Mouse (Mus musculus) ZHBTc4 (cell line): ENCODE results near the gene Arglu1.

Experiments used
- DNase-seq: peaks from one replicate; pipeline ENCODE4 v3.0.0-alpha.2; 2011; ENCODE audit warnings: low read depth, low spot score

Gene Arglu1

DNA sequence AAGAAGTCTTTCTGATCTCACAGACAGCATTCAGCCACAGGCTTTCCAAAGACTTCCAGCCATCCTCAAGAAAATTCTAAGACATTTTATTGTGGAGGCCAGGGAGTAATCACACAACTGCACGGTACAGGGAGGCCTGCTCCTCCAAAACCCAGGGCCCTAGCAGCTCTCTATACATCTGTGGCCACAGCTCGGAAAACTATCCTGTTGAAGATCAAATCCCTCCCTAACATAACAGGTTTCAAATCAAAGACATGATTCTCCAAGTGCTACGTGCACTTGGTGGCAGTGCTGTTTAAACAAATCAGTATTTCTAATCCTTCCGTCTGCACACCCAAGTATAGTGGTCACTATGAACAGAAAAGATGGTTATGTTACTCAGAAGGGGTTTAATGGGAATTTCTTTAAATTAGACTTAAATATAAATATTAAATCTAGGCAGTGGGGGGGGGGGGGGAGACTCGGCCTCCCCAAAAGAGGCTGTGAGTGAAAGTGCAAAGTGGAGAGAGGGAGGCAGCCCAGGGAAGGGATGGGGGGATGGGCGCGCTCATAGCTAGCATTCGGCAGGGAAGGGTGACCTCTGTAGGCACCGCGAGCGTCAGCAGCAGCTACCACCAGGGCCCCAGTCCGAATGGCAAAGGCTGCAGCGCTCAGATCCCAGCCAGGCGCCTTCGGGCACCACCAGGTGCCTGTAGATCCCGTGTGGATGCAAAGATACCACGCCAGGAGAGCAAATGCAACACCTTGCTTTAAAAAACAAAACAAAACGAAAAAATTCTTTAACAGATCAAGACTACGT lies 31.7 kb downstream of the Arglu1 start:
- DNase-seq = peak; percentile 77

DNA sequence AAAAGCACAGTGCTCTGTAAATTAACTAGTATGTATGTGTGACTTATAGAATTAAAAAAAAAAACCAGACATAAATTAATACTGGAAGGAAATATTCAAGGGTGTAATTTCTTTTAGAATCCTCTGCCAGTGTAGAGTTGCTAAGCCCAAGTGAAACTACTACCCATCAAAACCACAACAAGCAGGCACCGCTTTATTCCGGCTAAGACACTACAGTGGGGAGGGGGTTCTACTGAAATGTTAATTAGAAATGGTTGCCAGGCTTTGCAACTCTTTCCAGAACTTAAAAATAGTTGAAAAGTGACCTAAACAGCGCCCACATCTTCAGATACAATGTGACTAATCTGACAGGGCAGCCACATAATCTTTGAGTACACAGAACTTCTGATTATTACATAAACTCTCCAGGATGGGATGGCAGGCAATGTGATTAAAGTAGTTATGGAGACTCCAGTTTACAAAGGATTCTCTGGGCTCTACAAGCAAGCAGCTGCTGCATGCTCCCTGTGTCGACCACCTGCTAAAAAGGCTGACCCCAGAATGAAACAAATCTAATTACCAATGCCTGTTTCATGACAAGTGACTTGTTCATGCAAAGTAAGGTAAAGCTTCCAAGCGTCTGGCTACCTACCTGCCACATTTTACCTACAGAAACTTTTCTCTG lies 32.5 kb downstream of the Arglu1 start:
- no peak for DNase-seq

DNA sequence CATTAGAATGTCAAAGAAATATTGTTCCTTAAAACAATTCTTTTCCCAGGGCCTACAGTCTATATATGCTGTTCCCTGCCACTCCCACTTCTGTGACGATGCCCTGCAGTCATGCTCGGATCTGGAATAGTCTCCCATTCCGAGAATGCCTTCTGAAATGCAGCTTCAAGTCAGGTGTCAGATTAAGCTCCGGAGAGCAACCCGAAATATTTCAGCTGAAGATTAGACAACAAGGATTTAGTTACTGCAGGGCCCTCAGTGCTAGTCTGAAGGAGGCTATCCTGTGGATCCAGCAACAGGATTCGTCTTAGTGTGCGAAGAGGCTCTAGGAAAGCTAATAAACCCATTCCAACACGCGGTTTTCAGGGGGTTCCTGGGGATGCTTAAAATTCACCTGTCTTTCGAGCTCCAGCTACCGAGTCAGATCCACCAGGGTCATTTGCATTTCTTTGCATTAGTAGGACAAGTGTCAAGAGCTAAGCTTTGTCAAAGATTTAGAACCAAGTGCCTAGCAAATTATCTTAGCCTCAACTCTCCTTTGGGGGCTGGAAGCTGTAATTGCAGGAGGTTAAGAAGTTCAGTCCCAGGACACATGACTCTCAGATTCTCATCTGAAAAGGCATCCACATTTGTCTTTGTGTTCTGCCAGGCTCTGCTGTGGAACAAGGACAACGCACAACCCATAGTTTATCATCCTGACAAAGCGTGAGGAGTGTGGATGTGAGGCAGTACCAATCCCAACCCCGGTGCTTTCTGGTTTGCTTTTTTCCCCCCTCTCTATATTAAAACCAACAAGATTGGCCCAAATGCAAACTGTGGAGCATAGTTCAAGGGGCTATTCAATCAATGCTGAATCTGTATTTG lies 33.5 kb downstream of the Arglu1 start:
- DNase-seq = no peak

DNA sequence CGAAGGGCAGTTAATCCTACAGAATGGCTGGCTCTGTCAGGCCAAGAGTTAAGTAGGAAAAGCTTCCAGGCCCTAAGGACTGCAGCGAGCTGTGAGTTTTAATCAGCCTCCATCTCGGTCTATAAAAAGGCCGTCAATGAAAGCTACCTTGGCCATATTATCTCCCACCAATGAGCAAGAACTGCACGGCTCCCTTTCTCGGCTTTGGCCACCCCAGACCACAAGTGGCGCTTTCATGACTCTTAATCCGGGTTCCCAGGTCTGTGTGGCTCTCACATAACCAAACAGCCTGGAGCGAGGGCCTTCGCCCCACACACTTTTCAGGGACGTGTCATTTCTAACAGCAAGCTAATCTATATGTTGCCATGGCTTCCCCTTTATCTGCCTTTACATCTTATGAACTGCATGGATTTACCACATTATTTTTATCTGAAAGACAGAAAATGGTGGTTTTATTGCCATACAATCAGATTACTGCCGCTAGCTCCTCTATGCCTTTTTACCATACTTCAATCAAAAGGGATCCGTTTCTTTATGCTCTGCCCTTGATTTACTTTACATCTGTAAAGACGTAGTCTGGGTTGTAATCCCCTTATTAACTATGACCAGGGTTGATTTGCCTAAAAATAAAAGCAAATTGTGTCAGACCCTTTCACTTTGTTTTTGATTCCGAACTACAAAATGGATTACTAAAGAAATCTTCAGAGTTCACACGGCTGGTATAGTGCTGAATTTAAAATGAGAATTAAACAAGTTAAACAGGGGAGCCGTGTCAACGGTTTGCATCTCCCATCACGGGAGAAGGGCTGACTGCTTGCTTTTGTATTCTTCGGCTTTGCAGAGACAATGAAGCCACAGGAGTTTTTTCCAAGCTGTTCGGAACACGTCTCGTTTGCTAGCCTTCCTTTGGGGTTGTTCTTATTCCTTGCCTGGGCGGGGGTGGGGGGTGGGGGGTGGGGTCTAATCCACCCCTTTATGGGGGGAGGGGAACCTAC lies 34.7 kb downstream of the Arglu1 start:
- DNase-seq = peak; percentile 35

DNA sequence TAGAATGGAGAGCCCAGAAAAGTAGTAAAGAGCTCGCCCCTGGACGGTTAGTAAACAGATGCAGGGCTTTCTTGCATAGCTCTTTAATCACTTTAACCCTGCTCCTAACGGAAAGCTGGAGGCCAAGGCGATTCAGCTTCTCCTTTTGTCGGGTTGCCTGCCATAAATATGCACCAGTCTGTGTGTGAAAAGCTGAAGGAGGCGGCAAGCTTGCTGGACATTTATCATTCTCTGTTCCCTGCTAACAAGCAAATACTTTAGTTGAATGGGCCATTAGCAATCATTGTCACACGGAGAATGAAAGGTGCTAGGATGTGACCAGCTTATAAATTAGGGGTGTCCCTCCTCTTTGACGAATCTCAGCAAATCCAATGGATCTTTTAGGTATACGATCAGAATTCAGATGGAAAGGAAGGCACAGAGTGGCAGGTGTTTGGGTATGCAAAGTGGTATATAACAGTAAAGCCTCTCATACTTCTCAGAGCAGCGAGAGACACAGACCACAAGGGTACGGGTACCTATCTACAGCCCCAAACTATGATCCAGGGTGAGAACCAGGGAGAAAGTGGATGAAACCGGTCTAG lies 36.3 kb downstream of the Arglu1 start:
- DNase-seq = no peak

DNA sequence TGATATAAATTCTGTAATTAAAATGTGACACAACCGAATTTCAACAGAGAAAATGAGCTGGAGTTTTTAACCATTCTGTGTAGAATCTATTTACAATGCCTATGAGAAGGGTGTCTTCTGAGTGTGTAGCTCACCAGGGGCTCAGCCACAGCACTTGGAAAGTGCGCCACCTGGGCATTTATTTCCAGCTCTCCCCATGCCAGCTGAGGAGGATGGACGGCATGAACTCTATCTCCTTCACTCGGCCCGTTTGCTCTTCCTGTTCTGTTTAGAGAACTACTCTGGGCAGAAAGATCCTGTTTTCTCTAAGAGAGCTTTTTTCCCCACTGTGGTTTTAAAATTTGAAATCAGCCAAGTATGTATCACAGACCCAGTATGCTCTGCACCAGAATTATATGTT lies 37.0 kb downstream of the Arglu1 start:
- DNase-seq = no peak

DNA sequence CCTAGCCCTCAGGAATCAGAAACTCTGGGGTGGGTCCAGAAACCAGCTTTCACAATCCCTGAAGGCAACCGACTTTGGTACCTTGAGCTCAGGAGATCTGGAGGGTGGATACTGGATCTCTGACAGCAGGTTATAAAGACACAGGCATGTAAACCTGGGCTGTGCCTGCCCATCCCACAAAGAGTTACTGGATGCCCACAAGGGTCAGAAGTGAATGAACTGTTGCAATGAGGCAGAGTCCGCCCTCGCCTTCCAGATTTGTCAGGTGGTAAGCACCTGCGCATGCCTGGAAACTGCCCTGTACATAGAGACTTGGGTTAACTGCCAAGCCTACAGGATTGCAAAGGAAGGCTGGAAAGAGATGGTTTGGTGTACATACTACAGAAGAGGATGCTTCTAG lies 37.9 kb downstream of the Arglu1 start:
- DNase-seq = no peak

DNA sequence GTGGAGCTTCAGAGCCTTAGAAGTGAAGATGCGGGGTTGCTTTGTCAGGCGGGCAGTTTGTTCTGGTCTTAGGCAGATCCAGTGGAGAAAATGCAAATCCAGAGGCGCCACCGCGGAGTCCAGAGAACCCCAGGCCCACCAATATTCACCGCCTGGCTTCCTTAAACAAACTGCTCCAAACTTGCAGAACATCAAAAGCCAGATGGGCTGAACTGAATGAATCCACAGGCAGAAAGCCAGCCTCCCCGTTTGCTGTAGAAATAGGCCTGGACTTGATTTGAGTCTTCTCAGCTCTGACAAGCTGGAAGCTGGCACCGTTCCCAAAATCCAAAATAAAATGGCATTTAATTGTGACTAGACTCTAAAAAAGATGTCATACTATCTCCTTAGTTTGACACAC lies 40.4 kb downstream of the Arglu1 start:
- DNase-seq = peak; percentile 66

DNA sequence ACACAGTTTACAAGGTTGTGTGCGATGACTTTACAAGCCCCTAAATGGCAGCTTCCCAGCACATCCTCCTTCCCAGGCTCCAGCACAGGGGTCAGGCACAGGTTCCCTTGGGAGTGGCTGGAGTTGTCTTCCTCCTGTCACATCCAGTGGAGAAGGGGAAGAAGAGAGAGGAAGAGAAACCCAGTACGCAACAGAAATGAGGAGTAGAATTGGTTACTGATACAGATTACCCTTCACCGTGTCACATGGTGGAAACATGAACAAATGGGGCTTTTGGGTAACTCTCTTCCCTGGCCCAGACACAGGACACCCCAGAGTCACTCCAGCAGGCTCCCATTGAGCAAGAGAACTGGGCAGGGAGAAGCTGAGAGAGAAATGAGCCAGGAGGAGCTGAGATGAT lies 40.8 kb downstream of the Arglu1 start:
- DNase-seq = no peak

DNA sequence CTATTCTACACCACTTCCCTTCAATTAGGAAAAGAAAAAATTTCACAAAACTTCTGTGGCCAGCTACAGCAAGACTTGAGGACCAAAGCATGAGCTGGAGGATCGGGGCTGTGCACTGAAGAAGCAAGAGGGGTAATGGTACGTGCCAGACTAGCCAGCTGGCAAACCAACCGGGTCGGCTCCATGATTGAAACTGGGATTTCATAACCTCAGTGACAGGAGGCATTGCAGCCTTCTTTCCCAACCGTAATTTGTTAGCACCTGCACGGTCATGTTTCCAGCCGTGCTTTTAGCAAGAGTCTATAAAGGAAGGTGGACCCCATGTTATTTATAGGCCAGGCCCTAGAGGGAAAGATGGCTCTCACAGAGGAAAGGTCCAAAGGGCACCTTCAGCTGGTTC lies 41.6 kb downstream of the Arglu1 start:
- no peak for DNase-seq

DNA sequence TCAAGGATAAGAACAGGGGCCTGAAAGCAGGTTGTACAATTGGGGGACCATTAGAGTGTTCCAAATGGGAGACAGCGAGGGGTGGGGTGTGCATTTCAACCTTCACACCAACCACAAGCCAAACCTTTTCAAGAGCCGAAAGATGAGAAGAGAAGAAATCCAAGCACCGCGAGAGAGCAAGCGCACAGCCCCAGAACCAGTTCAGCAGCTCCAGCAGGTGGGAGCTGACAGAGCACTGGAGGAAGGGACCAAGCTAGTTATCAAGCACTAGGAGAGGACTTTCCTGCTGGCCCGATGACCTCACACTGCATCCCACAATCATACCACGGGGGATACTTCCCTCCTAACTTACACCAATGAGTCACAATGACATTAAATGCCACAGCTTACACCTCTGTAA lies 42.5 kb downstream of the Arglu1 start:
- no peak for DNase-seq

DNA sequence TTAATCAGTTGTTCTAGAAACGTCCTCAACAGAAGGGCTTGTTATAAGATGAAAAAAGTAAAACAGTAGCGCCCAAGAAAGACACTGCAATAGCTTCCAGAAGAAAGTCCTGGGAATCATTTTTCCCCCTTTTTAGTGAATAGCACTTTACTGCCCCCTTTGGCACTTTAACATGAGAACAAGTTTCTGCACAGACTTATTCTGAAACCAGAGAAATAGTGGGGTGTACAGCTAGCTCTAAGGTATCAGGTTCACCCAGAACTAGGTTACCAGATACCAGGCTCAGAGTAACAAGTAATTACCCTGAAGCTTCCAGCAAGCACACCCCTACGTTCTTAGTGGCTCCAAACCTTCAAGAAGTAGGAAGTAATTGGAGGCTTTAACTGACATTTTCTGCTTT lies 43.0 kb downstream of the Arglu1 start:
- no peak for DNase-seq

DNA sequence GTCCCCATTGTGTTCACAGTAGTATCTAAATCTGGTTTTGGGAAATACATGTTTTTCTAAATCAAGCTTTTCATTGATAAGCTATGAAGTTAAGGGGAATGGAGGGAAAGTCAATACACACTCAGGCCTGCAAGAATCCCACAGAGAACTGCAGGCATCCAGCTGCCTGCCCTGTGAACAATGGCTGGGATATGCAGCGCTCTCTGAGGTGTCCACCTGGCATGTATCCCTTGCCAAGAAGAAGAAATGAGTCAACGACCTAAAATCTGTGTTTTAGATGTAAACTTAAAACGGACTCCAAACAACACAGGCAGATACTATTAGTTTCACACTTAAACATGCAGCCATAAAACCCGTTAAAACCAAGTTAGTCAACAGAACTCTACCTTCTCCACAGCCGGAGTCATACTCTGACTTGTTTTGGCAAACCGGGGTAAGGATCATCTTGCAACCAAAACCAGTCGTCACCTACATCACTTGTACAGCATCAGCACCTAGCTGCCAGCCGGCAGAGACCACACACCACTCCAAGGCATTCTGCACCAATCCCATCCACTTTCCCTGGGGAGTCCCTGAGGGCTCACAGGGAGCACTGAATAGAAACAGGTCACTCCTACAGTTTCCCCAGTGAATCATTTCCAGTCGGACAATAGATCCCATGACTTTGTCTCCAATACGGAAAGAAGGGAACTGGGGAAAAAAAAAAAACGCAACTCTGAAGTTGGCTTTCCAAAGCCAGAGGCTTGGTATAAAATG lies 46.0 kb downstream of the Arglu1 start:
- no peak for DNase-seq

DNA sequence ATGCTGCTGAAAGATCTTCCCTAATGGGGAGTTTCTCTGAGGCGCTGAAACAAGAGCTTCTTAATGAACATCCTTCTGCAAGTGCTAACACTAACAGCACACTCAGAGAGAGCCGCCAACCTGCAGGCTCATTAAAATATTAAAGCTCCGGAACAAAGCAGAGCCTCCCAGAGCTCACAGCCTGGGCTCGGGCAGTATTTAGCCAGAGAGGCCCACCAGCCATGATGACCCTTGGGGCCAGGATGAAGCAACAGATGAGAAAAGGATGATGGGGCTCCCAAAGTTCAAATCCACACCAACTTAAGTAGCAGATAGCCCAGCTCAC lies 50.1 kb downstream of the Arglu1 start:
- no peak for DNase-seq

DNA sequence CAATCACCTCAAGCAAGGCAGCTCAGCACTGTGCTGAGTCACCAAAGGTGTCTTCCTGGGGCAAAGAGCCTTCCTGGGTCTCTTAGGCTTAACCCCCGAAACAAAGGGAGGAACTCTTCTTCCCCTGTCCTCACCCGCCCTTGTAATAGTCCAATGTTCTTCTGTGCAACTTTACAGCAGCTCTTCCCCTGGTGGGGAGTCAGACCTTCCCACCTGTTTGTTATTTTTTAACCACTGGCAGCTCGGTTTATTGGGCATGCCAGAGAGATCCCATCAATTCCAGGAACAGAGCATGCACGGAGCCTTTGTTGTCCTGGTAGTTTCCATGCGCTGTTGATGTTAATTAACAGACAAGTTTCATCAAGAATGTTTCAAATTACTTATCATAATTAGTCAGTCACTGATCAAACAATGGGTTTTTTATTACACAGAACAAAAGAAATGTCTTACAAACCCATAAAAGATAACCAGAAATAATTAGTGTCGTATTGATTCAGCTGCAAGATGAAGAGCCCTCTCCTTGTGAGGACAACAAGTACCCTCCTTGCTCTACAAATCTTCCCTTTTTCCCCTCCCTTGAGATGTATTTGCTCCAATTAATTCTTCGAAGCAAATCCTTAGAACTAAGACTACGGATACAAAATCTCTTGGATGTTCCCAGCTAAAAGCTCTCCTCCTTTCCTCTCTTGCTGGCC lies 50.6 kb downstream of the Arglu1 start:
- no peak for DNase-seq

DNA sequence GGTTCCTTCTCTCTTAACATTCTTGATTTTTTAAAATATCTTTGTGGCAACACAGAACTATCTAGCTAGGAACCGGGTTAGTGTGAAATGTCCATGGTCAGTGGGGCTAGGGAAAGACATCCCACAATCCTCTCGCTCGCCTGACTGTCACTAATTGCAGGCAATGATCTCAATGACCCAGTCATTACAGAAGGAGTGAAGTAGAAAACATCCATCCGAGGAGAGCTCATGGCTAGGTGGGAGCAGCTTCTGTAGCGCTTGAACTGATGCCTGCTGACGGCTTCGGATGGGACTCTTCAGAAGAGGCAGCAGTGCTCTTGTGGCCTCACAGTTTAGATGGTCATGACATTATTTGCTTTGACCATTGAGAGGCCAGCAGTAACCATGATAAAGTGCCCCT lies 58.9 kb downstream of the Arglu1 start:
- DNase-seq = no peak

DNA sequence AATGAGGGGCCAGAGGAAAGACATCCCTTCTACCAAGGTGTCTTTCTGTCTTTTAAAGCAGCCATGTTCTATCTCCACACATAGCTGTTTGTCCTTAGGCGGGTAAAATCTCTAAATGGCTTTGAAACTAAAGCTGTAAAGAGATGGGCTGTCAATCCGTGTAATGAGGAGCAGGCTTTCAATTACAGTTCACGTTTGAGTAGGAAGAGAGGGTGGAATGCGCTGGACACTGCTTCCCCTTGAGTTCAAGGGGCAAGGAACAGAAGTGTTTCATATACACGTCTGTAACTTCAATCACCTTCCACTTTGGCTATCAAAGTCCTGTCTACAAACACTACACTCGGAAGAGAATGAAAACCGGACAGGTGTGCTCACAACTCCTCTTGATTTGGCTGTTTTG lies 66.3 kb downstream of the Arglu1 start:
- no peak for DNase-seq

DNA sequence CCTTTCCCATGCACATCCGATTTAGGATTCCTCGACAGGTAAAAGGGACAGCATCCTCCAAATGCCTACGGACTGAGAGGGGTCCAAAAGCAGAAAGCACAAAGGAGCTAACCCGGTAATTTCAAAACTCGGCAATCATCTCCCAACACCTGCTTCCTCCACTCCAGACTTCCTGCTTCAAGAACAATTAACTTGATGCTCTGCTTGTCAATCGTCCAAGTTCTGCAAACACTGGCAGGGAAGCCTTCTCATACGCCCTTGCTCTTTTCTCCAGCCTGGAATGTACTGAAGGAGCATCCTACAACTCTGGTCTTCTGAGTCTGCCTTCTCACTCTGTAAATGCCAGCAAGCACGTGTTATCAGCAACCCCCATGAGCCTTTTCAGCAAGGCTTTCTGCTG lies 66.8 kb downstream of the Arglu1 start:
- no peak for DNase-seq

DNA sequence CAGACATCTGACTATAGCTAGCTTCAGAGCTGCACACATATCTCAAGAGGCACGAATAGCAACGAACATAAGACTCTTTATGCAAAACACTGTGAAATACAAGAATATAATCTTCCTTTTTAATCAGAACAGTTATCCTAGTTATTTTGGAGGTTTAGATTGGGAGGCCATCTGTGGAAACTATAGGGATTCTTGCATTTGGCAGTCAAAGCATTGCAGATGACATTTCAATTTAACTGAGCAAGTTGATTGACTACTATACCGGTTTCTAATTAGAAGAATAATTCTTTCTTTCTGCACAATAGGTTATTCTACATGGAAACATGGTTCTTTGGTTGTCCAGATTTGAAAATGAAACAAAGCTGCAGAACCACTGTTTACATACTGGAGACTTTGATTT lies 67.8 kb downstream of the Arglu1 start:
- DNase-seq = no peak

DNA sequence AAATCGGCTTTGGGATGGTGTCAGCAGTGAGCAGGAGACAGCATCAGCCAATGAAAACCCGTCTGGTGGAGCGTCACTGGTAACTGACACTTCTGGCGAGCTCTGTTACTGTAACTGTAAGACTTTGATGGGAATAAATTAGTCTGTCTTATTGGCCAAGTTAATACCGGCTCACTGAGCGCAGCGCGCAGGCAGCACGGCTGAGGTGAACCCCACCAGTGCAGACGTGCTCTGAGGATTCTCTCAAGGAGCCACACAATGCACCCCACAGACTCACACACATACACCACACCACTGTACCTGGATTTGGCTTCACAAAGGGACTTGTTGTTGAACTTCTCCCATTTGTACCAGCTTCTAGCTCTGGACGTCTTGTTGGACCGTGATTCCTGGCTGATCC lies 68.3 kb downstream of the Arglu1 start:
- DNase-seq = no peak
